Mouse (Mus musculus) left cerebral cortex, adult 8-10 months (tissue): ENCODE results near the gene Ubr2. TPM values are rescaled to one million over a fixed set of nuclear protein-coding genes. Genes with fewer than 3 reads are reported as not detected.

Experiments
- DNase-seq, 2 experiments: peaks; one replicate each; pipeline ENCODE4 v3.0.0; 2022; ENCODE audit warnings: low spot score in 2 of 2
- total RNA-seq, 4 experiments: library from RNA; stranded (reverse); gene quantifications; 2 replicates each; pipeline ENCODE4 v1.2.4; 2022

Ubr2 gene
- total RNA-seq, 4 experiments from 2014 or later, result 52.1 to 58.3 (median 57.0) TPM

- DNase-seq, result no peak
These were observed 4.5 kb downstream of the Ubr2 start for GRCm38 (mm10) chr17:47005741-47006405.

- DNase-seq, result no peak
These were observed 7.1 kb downstream of the Ubr2 start for GRCm38 (mm10) chr17:47003305-47003704.

- DNase-seq, result no peak
These were observed 8.0 kb downstream of the Ubr2 start for GRCm38 (mm10) chr17:47002401-47002800.

DNA sequence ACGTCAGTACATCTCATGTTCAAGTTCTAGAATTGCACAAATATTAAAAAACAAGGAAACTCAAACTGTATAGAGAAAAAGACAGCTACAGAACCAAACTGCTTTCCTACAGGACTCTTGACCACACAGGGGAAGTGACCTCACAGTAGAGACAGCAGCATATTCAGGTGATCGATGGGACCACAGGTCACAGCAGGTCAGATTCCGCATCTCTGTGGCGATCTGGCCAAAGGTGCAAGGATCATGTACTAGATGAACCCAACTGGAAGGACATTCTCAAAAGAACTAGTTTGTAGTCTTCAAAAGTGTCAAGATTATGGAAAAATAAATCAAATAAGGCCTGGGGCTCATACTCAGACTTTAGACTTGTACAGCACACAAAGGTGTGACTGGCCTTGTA, 11.5 kb downstream of the Ubr2 start:
- no peak for DNase-seq

- no peak for DNase-seq
These were observed 13.9 kb downstream of the Ubr2 start for GRCm38 (mm10) chr17:46996484-46996883.

DNA sequence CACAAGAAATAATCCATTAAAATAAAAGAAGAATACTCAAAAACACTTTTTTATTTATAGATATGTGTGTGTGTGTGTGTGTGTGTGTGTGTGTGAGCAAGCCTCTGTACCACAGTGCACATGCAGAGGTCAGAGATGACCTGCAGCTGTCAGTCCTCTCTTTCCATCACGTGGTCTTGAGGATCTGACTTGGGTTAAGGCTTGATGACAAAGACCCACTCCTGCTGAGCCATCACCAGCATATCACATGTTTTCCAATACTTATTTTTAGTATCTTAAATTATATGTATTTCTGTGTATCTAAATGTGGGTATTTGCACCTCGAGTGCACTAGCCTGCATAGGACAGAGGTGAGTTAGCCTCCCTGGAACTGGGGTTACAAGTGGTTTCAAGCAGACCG, 14.7 kb downstream of the Ubr2 start:
- DNase-seq, result no peak

DNA sequence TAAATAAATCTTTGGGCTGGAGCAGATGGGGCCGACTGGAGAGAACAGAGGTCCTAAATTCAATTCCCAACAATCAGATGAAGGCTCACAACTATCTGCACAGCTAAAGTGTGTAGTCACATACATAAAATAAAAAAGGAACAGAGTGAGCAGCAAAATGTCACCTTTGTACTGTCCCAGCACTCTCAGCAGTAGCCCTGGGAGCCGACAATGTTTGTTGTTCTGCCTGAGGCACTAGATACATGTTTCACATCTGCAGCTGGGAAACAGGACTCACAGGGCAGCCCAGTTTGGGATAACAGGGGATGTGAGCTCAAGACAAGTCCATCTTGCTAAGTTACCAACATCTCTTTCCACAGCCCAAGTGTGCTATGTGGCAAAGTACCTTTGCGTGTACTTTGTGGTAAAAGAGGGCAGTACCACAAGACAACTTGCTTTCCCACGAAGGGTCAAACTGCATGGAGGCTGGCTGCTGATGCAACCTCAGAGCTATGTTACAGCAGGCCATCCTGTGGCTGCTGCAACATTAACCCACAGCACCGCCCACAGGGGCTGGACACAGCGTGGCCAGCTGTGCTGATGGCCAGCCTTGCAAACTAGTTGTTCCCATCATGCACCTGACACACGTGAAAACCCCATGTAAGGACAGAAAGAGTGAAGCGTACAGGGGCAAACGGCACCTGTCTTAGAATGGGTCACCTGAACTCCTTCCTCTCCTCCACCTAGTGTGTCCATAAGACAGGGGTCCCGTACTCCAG, 15.5 kb downstream of the Ubr2 start:
- no peak for DNase-seq

DNA sequence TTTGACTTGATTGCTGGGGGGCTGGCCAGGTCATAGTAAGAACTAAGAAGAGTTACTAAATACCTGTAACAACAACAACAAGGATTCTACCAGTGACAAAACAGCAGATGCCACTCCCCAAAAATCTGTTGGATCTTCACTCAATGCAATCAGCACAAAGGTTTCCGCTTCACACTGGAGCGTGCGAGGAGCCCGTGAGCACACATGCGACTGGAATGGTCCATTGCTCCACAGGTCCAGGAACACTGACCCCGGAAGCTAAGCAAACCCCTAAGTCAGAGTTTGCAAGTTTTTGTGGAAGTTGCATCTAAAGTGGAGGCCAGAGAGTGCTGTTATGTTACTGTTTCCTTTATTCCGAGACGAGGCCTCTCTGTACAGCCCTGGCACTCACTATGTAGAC, 16.7 kb downstream of the Ubr2 start:
- DNase-seq, result no peak

DNA sequence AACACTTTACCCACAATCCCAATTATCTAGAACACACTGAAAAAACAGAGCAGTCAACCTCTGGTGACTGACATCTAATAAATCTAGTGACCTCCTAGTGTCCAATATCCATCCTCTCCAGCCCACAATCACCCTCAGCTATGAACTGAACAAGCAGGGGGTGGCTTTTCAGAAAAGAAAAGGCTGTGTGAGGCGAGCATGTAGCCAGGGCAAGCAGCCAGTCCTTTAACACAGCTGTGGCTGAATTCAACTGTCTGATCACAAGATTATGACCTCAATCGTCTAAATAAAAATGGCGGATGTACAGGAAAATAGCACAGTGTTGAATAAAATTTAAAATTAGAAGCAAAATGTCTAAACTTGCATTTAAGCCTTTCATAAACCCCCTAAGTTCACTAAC, 22.7 kb downstream of the Ubr2 start:
- no peak for DNase-seq

GRCm38 (mm10) chr17:46980050-46980449, 30.3 kb downstream of the Ubr2 start:
- no peak for DNase-seq

- DNase-seq, result peak in 1 of 2 experiments; percentile 37
These were observed 35.2 kb downstream of the Ubr2 start for GRCm38 (mm10) chr17:46975183-46975582.

DNA sequence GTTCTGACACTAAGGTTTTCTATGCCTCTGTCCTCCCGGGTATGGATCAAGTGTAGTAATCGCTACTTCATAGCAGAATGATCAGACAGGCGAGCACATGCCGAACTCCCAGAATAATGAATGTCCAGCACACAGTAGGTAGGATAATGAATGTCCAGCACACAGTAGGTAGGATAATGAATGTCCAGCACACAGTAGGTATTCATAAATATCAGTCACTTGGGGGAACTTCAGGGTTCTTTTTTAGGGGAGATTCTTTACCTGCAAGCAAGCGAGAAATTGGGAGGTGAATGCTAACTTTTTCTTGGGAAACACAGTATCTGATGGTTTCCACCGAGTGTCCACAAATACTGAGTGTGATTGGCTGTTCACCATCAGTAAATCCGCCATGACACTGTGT, 37.8 kb downstream of the Ubr2 start:
- no peak for DNase-seq

- DNase-seq, result no peak
These were observed 43.5 kb downstream of the Ubr2 start for GRCm38 (mm10) chr17:46966892-46967291.

GRCm38 (mm10) chr17:46963186-46963585, 47.2 kb downstream of the Ubr2 start:
- no peak for DNase-seq

GRCm38 (mm10) chr17:46962153-46962552, 48.2 kb downstream of the Ubr2 start:
- DNase-seq, result no peak

GRCm38 (mm10) chr17:46960216-46960615, 50.1 kb downstream of the Ubr2 start:
- DNase-seq, result no peak

DNA sequence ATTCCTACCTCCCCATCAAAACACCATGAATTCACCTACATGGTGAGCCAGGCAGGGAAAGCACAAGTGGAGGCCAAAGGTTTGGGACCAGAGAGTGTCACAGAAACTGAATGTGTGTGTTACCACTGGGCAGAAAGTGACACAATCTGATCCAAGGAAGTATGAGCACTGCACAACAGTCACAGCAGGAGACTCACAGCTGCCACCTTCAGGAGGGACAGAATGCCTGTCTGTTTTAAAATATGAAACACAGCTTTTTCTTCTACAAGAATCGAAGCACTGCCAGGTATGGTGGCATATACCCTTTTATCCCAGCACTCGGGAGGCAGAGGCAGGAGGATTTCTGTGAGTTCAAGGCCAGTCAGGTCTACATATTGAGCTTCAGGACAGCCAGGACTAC, 52.3 kb downstream of the Ubr2 start:
- DNase-seq, result no peak

- no peak for DNase-seq
These were observed 64.1 kb downstream of the Ubr2 start for GRCm38 (mm10) chr17:46946276-46946675.

GRCm38 (mm10) chr17:46942421-46942820, 67.9 kb downstream of the Ubr2 start:
- no peak for DNase-seq

DNA sequence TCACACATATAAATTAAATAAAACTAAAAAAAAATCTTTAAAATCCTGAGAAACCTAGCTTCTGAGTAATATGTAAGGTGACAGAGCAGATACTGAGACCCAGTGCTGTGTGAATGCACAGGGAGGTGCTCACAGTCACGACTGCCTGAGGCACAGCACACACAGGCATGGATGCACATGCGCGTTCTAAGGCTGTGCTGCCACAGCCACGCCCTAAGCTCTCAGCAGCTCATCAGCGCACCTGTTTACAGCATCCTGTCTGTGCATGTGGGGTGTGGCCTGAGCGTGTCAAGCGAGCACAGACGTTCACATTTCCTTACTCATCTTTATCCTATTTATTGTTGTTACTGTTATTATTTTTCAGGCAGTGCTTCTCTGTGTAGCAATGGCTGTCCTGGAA, 69.9 kb downstream of the Ubr2 start:
- no peak for DNase-seq

GRCm38 (mm10) chr17:46933557-46934348, 76.6 kb downstream of the Ubr2 start:
- peak in 1 of 2 experiments; percentile 47 for DNase-seq

DNA sequence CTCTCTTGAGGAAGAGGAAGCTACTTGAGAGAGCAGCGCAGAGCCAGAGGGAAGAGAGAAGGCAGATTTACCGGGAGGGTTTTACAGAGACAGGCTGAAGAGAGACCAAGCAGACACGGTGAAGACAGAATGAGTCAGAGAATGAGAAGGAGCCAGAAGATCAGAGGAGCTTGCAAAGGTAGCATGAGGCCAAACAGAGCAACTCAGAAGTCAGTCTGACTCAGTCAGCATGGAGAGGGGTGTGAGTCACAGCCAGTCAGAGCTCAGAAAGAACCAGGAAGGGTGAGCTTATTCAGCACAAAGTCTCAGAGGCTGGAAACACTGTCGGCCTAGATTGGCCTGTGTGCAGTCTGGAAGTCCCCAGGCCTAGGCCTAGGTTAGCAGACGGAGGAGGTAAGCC, 77.4 kb downstream of the Ubr2 start:
- peak; percentile 31 to 65 for DNase-seq
